Mouse (Mus musculus): ENCODE results near the gene Ptprr. TPM values are rescaled to one million over a fixed set of nuclear protein-coding genes. Genes with fewer than 3 reads are reported as not detected.

Gene Ptprr
- polyA plus RNA-seq, 1 experiment, result 27.8 TPM

- no peak for DNase-seq (ENCODE audit: low spot score)
Observed at GRCm38 (mm10) chr10:116115881-116116677, 98.1 kb downstream of the Ptprr start.

- no peak for DNase-seq (ENCODE audit: low spot score)
Observed at GRCm38 (mm10) chr10:116117060-116117459, 99.0 kb downstream of the Ptprr start.

DNA sequence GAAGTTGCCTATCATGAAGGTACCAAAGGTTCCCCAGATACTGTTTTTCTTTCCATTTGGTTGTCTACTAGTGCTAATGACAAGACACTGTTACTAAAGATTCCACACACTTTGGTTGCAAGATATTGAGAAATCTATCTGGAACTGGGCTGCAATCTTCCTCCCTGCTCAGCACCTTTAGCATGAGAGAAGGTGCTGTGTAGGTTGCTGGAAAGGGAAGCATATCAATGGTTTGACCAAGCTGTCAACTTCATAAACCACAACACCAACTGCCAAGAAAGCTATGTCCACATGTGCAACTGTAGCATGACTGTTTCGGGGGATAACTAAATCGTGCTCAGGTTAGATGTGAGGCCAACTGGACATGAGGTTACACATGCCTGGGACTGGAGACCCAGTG lies 103.5 kb downstream of the Ptprr start:
- no peak for DNase-seq (ENCODE audit: low spot score)

DNA sequence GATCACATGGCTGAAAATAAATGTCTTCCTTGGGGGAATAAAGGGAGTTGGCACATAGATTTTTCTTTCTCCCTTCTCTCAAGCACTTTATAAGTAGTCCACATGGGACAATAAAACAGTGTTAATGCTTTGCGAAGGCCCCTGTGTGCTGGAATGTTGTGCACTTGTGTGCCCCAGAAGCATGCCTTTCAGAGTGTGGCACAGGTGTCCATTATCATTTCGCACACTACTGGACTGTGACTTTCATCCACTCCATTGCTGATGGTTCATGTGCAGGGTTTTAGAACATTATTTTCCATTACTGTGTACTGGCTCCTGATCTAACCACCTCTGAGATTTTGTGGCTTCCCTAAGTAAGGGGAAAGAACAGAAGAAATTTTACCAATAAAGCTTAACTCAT lies 105.8 kb downstream of the Ptprr start:
- DNase-seq (ENCODE audit: low spot score), result no peak

- no peak for DNase-seq (ENCODE audit: low spot score)
Observed at GRCm38 (mm10) chr10:116125364-116125763, 107.4 kb downstream of the Ptprr start.

GRCm38 (mm10) chr10:116130401-116130800 lies 112.4 kb downstream of the Ptprr start:
- DNase-seq (ENCODE audit: low spot score), result no peak

DNA sequence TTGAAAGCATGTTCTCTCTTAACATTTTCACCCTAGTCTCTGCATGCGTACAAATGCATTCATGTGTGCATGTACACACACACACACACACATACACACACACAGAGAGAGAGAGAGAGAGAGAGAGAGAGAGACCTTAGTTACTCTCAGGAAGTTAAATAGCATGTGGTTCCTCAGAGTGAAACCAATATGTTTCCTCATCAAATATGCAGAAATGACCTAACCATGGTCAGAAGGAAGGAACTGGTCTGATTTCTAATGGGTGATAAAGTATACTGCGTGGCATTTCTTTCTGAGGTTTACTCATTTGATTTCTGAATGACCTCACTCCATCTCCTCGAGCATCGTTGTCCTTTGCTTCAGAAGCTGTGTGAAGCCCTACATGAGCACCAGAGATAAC lies 113.2 kb downstream of the Ptprr start:
- no peak for DNase-seq (ENCODE audit: low spot score)

GRCm38 (mm10) chr10:116132233-116132632 lies 114.2 kb downstream of the Ptprr start:
- DNase-seq (ENCODE audit: low spot score), result no peak

DNA sequence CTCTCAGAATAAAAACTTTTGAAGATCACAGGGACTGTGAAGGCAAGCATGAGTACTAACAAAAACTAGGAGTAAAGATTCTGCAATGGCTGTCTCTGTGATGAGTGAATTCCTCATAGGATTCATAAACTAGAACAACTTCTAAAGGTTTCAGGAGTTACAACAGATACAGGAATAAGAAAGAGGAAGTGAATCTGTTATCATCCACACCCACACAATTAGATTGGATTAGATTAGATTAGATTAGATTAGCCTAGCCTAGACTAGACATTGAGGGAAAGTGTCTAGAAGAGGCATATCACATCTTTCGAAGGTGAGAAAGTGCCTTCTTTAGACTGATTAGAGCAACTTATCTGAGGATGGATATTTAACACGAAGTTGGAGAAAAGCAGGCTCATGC lies 117.2 kb downstream of the Ptprr start:
- DNase-seq (ENCODE audit: low spot score), result no peak

- no peak for DNase-seq (ENCODE audit: low spot score)
Observed at GRCm38 (mm10) chr10:116140226-116140625, 122.2 kb downstream of the Ptprr start.

DNA sequence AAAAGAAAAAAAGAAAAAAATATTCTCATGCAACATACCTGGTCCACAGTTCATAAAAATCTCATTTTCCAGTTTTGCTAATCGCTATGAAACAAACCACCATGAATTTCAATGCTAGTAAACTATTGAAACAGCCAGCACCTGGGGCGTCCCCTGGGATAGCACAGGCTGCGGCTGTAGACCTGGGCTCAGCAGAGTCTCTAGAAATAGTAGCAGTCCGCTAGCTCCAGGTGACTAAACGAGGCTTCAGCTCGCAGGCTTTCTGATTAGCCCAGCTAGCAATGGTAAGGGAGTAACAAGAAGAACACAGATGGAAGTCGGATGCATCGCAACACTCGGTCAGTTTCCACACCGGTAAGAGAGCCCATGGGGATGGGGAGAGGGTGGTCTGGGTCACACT lies 125.7 kb downstream of the Ptprr start:
- DNase-seq (ENCODE audit: low spot score), result no peak

GRCm38 (mm10) chr10:116146091-116146490 lies 128.1 kb downstream of the Ptprr start:
- DNase-seq (ENCODE audit: low spot score), result no peak

GRCm38 (mm10) chr10:116154707-116155106 lies 136.7 kb downstream of the Ptprr start:
- DNase-seq (ENCODE audit: low spot score), result no peak

DNA sequence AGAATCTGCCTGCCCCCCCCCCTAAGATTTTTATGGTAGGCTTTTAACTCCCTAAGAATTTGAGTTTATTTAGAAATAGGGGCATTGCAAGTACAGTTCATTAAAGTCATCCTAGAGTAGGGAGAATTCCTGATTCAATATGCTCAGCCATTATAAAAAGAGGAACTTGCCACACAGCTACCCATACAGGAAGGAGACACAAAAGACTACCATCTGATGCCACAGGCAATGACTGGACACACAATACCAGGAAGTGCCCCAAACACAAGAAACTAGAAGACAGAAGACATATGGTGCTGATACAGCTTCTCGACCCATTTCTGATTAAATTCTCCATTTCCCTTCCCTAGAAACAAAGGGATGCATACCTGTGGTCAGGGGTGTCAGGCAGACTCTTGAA lies 138.7 kb downstream of the Ptprr start:
- DNase-seq (ENCODE audit: low spot score), result no peak

DNA sequence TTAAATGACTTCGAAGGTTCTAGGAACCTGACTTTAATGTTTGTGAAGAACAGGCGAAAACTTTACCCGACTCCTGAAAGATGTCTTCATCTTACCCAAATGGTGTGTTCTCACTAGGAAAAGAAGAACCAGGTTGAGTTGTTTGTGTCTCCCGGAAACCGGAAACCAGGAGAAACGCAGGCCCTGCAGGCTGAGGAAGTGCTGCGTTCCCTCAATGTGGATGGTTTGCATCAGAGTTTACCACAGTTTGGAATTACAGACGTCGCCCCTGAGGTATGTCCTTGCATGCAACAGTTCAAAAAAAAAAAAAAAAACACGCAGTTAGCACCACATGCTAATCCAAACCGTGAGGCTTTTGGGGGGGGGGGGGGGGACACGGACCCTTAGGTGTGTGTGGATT lies 144.3 kb downstream of the Ptprr start:
- no peak for DNase-seq (ENCODE audit: low spot score)

DNA sequence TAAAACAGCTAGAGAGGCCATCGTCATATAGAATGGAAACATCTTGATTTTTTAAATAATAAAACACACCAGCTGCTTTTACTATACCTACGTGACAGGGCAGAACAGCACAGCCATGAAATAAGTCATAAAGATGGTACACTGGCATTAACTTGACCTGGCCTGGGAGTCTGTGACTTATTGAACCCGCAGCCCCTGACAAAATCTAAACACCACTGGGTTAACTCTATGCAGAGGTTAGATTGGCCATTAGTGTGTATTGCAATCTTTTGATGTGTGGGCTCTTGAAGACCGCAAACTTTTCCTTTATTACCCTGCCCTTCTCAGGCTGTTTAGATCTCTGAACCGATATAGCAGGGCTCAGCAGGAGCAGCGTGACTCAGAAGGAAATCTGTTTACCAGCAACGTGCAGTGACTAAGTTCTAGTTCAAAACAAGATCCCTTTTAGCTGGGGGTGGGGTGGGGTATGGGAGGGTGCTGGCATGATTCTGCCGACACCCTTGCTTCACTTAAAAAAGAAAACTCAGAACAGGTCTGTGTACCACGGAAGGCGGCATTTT lies 157.4 kb downstream of the Ptprr start:
- DNase-seq (ENCODE audit: low spot score), result no peak

- DNase-seq (ENCODE audit: low spot score), result no peak
Observed at GRCm38 (mm10) chr10:116177390-116178179, 159.6 kb downstream of the Ptprr start.

DNA sequence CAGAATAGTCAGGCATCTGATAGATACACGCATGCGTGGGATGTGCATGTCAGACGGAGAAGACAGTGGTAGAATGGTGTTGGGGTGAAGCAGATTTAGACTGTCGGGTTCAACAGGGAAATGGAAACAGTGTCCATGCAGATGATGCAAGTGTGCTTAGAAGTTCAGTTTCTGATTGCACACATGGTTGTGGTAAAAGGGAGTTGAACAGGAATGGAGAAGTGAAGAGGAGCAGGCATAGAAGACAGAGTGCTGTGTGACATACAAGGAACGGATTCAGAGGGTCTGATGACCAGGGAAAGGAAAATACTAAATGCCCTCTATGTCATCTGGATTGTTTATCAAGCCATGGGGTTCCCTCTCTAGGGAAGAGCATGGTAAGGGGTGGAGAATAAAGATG lies 163.2 kb downstream of the Ptprr start:
- DNase-seq (ENCODE audit: low spot score), result no peak

DNA sequence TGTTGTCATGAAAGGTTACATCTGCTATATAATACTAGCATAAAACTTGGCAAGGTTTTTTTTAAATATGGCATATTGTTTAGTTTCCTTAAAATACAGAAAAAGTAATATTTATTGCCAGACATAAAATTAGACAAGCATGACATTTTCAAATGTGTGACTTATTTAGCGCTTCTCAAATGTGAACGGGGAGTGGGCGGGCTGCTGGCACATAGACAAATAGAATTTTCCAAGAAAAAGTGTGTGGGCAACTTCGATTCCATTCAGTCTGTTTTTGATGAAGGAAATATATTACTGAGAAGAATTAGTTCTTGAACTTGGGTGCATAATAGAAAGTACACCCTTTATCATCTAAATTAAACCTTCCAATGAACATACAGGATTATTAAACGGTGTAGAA lies 164.2 kb downstream of the Ptprr start:
- no peak for DNase-seq (ENCODE audit: low spot score)

DNA sequence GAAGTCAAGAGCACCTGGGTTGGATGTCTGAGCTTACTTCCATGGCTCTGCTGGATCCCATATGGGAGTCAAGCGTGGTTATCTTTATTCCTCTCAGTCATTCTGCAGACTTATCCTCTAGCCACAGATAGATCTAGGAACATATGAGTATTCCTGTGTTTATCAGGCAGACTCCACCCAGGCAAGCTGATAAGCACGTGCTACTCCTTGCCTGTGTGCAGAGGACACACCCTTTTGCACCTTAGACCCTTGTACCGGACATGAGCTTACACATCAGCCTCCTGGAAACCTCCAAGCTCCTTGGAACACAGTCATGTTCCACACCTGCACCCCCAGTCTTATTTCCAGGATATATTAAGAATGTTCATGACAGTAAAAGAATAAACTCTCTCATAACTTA lies 165.2 kb downstream of the Ptprr start:
- DNase-seq (ENCODE audit: low spot score), result no peak

DNA sequence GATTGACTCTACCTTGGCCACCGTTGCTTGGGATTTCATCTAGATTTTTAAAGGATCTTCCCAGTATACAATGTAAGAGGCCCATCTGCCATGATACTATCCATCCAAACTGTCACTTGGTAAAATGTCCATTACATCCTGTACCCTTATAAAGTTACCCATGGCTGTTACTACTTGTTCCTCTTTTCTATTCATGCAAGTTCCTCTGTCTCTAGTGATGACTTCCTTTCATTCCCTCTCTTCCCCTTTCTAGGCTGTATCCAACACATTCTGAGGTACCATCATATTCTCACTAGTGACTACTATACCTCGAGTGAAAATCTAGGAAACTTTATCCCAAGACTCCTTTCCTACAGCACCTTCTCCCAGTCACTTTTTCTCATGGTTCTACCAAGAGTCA lies 173.7 kb downstream of the Ptprr start:
- no peak for DNase-seq (ENCODE audit: low spot score)

DNA sequence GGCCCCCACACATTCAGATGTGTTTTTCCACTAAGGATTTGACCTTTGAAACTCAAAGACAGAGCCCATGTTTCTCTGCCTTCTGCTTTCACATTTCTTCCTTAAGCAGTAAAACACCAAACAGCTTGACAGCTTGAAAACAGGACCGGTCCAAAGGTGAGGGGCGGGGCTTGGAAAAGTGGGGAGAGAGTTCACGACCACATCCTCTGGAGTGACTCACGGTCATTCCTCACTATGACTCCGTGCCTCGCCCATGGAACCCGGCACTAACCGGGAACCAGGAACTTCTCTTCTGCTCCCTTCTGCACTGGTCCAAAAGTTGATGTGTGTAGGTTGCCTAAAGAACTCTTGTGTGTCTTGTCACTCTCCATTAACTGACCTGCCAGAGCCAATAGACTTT lies 174.3 kb downstream of the Ptprr start:
- no peak for DNase-seq (ENCODE audit: low spot score)

DNA sequence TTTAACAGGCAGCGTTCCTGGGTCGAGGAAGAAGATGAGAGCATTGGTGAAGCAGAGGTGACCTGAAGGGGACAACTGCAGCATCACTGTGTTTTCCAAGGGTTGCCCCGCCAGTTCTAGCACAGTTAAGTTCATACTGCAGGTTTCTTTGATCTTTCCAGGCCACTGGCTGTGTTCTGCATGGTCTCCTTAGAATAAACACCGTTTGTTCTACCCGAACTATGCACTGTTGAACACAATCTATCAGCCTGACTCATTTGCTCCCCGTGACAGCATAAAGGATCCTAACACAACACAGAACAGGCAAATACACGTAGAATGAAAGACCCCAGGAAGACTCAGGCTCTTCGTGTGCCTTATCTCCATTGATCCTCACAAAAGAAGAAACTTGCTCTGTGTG lies 176.4 kb downstream of the Ptprr start:
- DNase-seq (ENCODE audit: low spot score), result no peak

Data from urinary bladder, adult 2 months (tissue).